Mouse (Mus musculus): ENCODE data around the gene BC048671. TPM values are rescaled to one million over a fixed set of nuclear protein-coding genes. Genes with fewer than 3 reads are reported as not detected.

Gene BC048671
- polyA plus RNA-seq (2015; fragmentation: Nextera tagmentation; extraction: Ambion mirVana), result not detected in 2 replicates

DNA sequence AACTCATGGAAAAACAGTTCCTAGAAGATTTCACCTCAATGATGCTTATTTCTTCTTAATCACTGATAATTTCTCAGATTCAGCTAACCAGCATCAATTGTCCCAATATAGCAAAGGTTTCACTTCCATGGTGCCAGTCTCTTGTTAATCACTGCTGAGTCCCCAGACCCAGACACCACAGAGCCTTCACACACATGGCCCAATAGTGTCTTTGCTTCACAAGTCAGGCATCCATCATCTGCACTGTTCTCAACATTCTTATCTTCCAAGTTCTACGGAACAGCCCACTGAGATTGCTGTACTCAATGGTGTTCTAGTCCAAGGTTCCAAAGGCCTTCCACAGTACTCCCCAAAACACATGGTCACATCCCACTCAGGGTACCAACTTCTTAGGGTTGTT is at the start of gene BC048671:
BC048671 (plus strand) TSS at position 301 of the 400 bp plus-strand sequence.
- Histone ChIP-seq H3K9ac (ENCODE audit: low read length) (no peak within 1 kb of the TSS), H3K4me1 (ENCODE audit: control insufficient read depth, insufficient read depth, low read length) (no peaks in the 10 kb centered on the region), H3K9me3 (replicated peaks; ENCODE audit: control insufficient read depth, low read length) (no peaks in the 10 kb centered on the region), H3K27ac (ENCODE audit: low read length) (no peak within 1 kb of the TSS), H3K4me2 (ENCODE audit: low read depth, low read length) (no peak within 1 kb of the TSS), H3K27me3 (ENCODE audit: control insufficient read depth, insufficient read depth, low read length) (no peaks in the 10 kb centered on the region), H3K36me3 (ENCODE audit: control insufficient read depth, insufficient read depth) (no peaks in the 10 kb centered on the region), H3K4me3 (ENCODE audit: low read length) (no peak within 1 kb of the TSS)
- 81% methylated on average over 1 of the region's 1 CpGs for WGBS
- ATAC-seq (replicated peaks; ENCODE audit: extremely low read depth, insufficient read depth, low FRiP score), result no peak

DNA sequence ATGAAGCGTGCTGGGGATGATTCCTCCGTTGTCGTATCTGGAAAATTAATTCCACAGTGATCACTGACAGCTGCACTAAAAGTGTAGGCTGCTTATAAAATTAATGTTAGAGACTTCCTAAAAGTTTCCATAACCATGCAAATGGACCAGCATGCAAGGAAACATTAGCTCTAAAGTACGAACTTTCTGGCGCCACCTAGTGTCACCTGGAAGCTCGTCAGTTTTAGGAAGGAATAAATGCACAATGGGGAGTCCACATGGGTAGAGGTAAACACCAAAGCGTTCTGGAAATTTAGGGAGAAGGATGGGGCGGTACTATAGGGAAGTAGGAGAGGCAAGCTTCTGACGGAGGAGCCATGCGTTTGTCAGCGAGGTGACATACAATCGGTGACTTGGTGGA is 12.8 kb upstream of the BC048671 start:
- no peak overlapping the region for H3K4me2 ChIP-seq (ENCODE audit: low read depth, low read length)
- no peak for ATAC-seq (replicated peaks; ENCODE audit: extremely low read depth, insufficient read depth, low FRiP score)
- H3K36me3 ChIP-seq (ENCODE audit: control insufficient read depth, insufficient read depth), result no peaks in the 10 kb centered on the region
- 45% methylated on average over 12 of the region's 12 CpGs for WGBS
- no peaks in the 10 kb centered on the region for H3K4me1 ChIP-seq (ENCODE audit: control insufficient read depth, insufficient read depth, low read length)
- no peaks in the 10 kb centered on the region for H3K27me3 ChIP-seq (ENCODE audit: control insufficient read depth, insufficient read depth, low read length)
- H3K27ac ChIP-seq (ENCODE audit: low read length), result no peak overlapping the region
- no peak overlapping the region for H3K9ac ChIP-seq (ENCODE audit: low read length)
- H3K9me3 ChIP-seq (replicated peaks; ENCODE audit: control insufficient read depth, low read length), result peaks cover 2% of the 10 kb centered on the region; the same call in 1 of the 2 replicates
- H3K4me3 ChIP-seq (ENCODE audit: low read length), result no peak overlapping the region

DNA sequence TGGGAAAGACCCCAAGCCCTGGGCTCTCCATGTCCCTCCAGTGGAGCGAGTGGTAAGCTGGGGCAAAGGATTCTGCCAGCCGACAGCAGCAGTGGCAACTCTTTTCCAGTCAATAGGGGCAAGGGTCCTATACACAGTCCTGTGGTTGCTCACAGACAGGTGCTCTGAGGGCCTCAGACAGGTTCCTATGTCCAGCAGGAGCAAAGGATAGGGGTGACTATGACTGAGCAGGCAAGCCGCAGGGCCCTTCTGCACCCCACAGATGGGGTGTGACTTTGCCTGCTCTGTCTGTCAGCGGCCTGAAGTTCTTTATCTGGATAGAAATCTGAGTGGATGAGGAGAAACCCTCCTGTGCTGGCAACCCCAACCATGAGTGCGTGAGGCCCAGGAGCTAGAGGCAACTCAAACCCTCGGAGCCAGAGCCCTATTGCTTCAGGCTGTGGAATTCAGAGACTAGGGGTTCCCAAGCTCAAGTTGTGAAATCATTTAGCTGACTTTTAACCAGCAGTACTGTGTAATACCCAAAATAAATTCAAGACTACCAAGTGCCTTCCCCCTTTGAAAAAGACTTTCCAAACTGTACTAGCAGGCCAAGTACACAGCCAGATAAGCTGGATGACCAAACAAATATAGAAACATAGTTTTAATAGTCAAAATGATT is 5.4 kb downstream of the BC048671 start:
- Histone ChIP-seq H3K4me3 (ENCODE audit: low read length) (no peak overlapping the region), H3K27ac (ENCODE audit: low read length) (no peak overlapping the region), H3K4me2 (ENCODE audit: low read depth, low read length) (no peak overlapping the region), H3K9me3 (replicated peaks; ENCODE audit: control insufficient read depth, low read length) (0 out of 2 replicates have a peak, but pooled peaks cover 4% of the 10 kb centered on the region), H3K27me3 (ENCODE audit: control insufficient read depth, insufficient read depth, low read length) (0 out of 2 replicates have a peak, but pooled peaks cover 2% of the 10 kb centered on the region), H3K9ac (ENCODE audit: low read length) (no peak overlapping the region), H3K36me3 (ENCODE audit: control insufficient read depth, insufficient read depth) (no peaks in the 10 kb centered on the region), H3K4me1 (ENCODE audit: control insufficient read depth, insufficient read depth, low read length) (no peaks in the 10 kb centered on the region)
- no peak for ATAC-seq (replicated peaks; ENCODE audit: extremely low read depth, insufficient read depth, low FRiP score)
- WGBS, result 67% methylated on average over 6 of the region's 6 CpGs

DNA sequence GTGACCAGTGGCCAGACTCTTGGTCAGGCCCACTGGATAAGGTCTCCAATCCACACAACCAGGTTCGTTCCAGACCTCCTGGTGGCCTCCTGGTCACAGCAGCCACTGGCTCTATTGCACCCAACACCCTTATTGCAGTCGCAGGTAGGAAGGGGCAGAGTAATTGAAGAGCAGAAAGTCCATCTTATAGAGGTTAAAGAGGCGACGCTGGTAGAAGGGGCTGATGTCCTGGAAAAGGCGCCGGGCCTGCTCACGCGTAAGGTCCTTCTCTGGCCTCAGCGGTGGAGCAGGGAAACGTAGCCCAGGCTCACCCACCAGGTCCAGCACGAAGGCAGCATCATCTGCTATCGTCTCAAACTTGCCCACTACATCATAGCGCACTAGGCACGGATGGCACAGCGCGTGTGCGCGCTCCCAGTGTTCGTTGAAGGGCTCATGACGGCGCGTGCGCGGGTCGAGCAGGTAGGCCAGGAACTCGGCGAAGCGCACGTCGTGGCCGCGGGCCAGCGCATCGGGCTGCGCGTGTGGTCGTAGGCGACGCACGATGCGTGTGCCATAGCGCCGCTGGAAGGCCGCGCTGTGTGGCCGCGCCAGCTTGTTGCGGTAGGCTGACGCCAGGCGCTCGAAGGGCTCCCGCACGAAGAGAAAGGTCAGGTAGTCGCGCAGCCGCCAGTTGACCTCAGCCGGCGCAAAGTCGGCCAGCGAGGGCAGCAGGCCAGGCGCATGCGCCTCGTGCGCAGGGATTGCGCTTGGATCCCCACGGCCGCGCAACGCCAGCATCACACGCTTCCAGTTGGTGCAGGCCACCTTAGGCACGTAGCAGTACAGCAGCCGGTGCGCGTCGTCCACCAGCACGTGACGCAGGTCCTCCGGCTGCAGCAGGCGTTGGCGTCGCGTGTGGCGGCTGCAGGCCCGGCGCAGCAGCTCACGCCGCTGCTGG is 8.1 kb downstream of the BC048671 start:
- Histone ChIP-seq H3K27me3 (ENCODE audit: control insufficient read depth, insufficient read depth, low read length) (0 out of 2 replicates have a peak, but pooled peaks cover 2% of the 10 kb centered on the region), H3K4me1 (ENCODE audit: control insufficient read depth, insufficient read depth, low read length) (no peaks in the 10 kb centered on the region), H3K36me3 (ENCODE audit: control insufficient read depth, insufficient read depth) (no peaks in the 10 kb centered on the region), H3K9ac (ENCODE audit: low read length) (no peak overlapping the region), H3K27ac (ENCODE audit: low read length) (no peak overlapping the region), H3K4me2 (ENCODE audit: low read depth, low read length) (no peak overlapping the region), H3K4me3 (ENCODE audit: low read length) (no peak overlapping the region), H3K9me3 (replicated peaks; ENCODE audit: control insufficient read depth, low read length) (peaks cover 8% of the 10 kb centered on the region; the same call in 1 of the 2 replicates)
- no peak for ATAC-seq (replicated peaks; ENCODE audit: extremely low read depth, insufficient read depth, low FRiP score)
- WGBS, result 77% methylated on average over 87 of the region's 87 CpGs

DNA sequence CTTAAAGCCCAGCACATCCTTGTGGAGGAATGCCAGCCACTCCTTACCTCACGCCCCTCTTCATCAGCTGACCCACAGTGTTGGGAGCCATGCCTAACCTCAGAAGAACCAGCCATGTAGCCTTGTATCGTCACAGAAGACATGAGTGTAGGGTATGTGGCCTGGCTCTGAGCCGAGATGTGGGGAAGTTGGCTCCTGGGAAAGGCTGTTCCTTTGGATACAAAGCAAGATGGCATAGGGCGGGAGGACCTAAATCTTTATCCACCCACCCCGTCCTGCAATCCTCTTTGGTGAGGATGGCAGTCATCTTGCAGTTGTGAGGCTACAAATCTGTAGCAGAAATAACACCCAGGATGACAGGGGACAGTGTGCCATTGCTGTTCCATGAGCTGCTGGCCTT is 14.9 kb downstream of the BC048671 start:
- Histone ChIP-seq H3K27ac (ENCODE audit: low read length) (no peak overlapping the region), H3K4me1 (ENCODE audit: control insufficient read depth, insufficient read depth, low read length) (no peaks in the 10 kb centered on the region), H3K27me3 (ENCODE audit: control insufficient read depth, insufficient read depth, low read length) (no peaks in the 10 kb centered on the region; the same call in 1 of the 2 replicates), H3K9ac (ENCODE audit: low read length) (no peak overlapping the region), H3K4me2 (ENCODE audit: low read depth, low read length) (no peak overlapping the region), H3K4me3 (ENCODE audit: low read length) (no peak overlapping the region), H3K9me3 (replicated peaks; ENCODE audit: control insufficient read depth, low read length) (peaks cover 3% of the 10 kb centered on the region; the same call in 1 of the 2 replicates), H3K36me3 (ENCODE audit: control insufficient read depth, insufficient read depth) (no peaks in the 10 kb centered on the region)
- 82% methylated on average over 5 of the region's 5 CpGs for WGBS
- ATAC-seq (replicated peaks; ENCODE audit: extremely low read depth, insufficient read depth, low FRiP score), result no peak

DNA sequence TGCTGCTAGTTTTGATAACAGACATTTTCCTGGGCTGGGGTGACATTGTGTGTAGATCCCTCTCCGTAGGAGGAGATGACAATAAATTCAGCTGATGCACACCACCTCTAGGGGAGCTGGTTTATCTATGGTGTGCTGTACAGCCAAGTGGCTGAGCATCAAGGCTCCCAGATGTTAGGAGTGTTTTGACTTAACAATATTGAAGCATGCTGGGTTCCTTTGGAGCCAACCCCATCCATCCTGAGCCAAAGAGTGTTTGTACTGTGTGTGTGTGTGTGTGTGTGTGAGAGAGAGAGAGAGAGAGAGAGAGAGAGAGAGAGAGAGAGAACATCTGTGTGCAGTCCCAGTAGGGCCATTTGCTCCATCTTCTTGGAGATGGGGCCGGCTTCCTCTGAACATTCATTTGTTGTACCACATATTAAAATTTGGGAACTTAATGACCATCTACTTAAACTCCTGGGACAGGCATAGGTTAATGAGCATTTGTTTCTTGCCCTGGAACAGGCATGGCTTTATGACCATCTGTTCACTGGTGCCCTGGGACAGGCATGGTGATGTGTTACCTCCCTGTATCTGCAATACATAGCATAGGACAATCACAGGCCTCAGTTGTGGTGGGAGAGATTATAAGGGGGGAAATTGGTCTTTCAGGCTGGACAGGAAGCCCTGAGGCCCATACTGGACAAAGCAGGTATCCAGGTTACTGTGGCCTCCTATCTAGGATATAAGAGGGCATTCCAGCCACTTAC is 16.7 kb downstream of the BC048671 start:
- ATAC-seq (replicated peaks; ENCODE audit: extremely low read depth, insufficient read depth, low FRiP score), result no peak
- Histone ChIP-seq H3K27me3 (ENCODE audit: control insufficient read depth, insufficient read depth, low read length) (no peaks in the 10 kb centered on the region; the same call in 1 of the 2 replicates), H3K4me1 (ENCODE audit: control insufficient read depth, insufficient read depth, low read length) (no peaks in the 10 kb centered on the region), H3K9me3 (replicated peaks; ENCODE audit: control insufficient read depth, low read length) (no peaks in the 10 kb centered on the region), H3K9ac (ENCODE audit: low read length) (no peak overlapping the region), H3K4me2 (ENCODE audit: low read depth, low read length) (no peak overlapping the region), H3K4me3 (ENCODE audit: low read length) (no peak overlapping the region), H3K36me3 (ENCODE audit: control insufficient read depth, insufficient read depth) (no peaks in the 10 kb centered on the region), H3K27ac (ENCODE audit: low read length) (no peak overlapping the region)
- WGBS, result 85% methylated on average over 2 of the region's 2 CpGs

DNA sequence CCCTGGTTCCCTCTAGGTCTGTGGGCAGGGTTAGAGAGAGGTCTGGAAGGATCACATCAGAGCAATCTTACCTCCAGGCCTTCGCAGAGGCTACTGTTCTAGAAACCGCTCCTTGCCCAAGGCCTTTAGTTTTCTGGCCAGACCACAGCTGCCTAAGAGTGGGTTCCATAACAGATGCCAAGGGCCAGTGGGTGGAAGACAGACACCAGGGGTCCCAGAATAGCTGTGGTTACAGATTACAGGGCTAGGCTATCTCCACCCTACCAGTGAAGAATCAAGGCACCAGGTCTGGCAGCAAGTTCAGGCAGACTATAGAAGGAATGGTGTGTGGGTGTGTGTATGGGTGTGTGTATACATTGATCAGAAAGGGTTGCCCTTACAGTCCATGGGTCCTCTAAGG is 18.0 kb downstream of the BC048671 start:
- no peak overlapping the region for H3K4me3 ChIP-seq (ENCODE audit: low read length)
- no peak overlapping the region for H3K9ac ChIP-seq (ENCODE audit: low read length)
- no peaks in the 10 kb centered on the region for H3K36me3 ChIP-seq (ENCODE audit: control insufficient read depth, insufficient read depth)
- no peaks in the 10 kb centered on the region for H3K9me3 ChIP-seq (replicated peaks; ENCODE audit: control insufficient read depth, low read length)
- 87% methylated on average over 2 of the region's 2 CpGs for WGBS
- H3K4me2 ChIP-seq (ENCODE audit: low read depth, low read length), result no peak overlapping the region
- no peaks in the 10 kb centered on the region; the same call in 1 of the 2 replicates for H3K27me3 ChIP-seq (ENCODE audit: control insufficient read depth, insufficient read depth, low read length)
- ATAC-seq (replicated peaks; ENCODE audit: extremely low read depth, insufficient read depth, low FRiP score), result no peak
- no peaks in the 10 kb centered on the region for H3K4me1 ChIP-seq (ENCODE audit: control insufficient read depth, insufficient read depth, low read length)
- no peak overlapping the region for H3K27ac ChIP-seq (ENCODE audit: low read length)

DNA sequence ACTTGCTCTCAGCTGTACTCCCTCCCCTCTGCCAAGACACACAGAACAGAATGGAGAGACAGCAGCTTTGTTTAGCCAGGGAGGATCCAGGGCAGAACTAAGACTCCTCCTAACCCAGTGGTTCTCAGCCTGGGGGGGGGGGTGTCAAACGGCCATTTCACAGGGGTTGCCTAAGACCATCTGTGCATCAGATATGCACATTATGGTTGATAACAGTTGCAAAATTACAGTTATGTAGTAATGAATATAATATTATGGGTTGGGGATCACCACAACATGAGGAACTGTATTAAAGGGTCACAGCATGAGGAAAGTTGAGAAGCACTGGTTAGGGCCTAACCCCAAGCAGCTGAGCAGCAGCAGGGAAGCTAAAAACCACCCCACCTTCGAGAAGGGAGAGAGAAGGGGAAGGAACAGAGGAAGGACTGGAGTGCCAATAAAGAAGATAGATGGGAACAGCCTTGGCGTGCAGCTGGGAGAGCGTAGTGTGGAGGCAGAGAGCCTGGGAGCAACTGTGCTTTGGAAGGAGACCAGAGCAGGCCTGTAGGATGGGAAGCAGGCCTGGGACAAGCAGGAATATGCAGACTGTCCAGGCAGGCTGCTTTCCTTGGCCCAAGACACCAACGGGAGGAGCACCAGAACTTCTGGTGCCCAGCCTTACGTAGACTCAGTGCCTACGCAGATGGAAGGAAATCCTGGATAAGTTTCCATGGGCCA is 18.6 kb downstream of the BC048671 start:
- no peaks in the 10 kb centered on the region for H3K9me3 ChIP-seq (replicated peaks; ENCODE audit: control insufficient read depth, low read length)
- WGBS, result 71% methylated on average over 7 of the region's 7 CpGs
- ATAC-seq (replicated peaks; ENCODE audit: extremely low read depth, insufficient read depth, low FRiP score), result no peak
- no peak overlapping the region for H3K9ac ChIP-seq (ENCODE audit: low read length)
- no peak overlapping the region for H3K27ac ChIP-seq (ENCODE audit: low read length)
- no peaks in the 10 kb centered on the region for H3K36me3 ChIP-seq (ENCODE audit: control insufficient read depth, insufficient read depth)
- H3K4me2 ChIP-seq (ENCODE audit: low read depth, low read length), result no peak overlapping the region
- H3K27me3 ChIP-seq (ENCODE audit: control insufficient read depth, insufficient read depth, low read length), result no peaks in the 10 kb centered on the region; the same call in 1 of the 2 replicates
- no peak overlapping the region for H3K4me3 ChIP-seq (ENCODE audit: low read length)
- H3K4me1 ChIP-seq (ENCODE audit: control insufficient read depth, insufficient read depth, low read length), result no peaks in the 10 kb centered on the region
